Mouse (Mus musculus) liver, embryonic 16.5 days (tissue): ENCODE results near the gene Mgarp. TPM values are rescaled to one million over a fixed set of nuclear protein-coding genes. Genes with fewer than 3 reads are reported as not detected.
"Not testable (repeated sequence)": the region's sequence is repeated elsewhere in the genome, so short reads cannot be mapped to it uniquely, and the experiment has no call there.

Experiments
- ATAC-seq: fragments of 200-750 bp; cut with Nextera tagmentation; 2 replicates; pipeline ENCODE4 v1.8.0; 2017; ENCODE audit warnings: low read depth, mild to moderate bottlenecking, moderate number of reproducible peaks, moderate library complexity
- H3K27ac ChIP-seq: fragments of 300-500 bp; sonication (generic); 2 replicates; pipeline ENCODE4 v1.5.1; 2014; ENCODE audit warnings: mild to moderate bottlenecking, low read length
- H3K27me3 ChIP-seq: fragments of 300-500 bp; sonication (generic); 2 replicates; pipeline ENCODE4 v1.6.1; 2014; ENCODE audit warnings: low read depth, low read length, mixed read lengths; ENCODE audit not compliant: control insufficient read depth, insufficient read depth
- H3K36me3 ChIP-seq: fragments of 300-500 bp; sonication (generic); 2 replicates; pipeline ENCODE4 v1.6.1; 2014; ENCODE audit warnings: mild to moderate bottlenecking; ENCODE audit not compliant: control insufficient read depth, insufficient read depth
- H3K4me1 ChIP-seq: fragments of 300-500 bp; sonication (generic); 2 replicates; pipeline ENCODE4 v1.6.1; 2014; ENCODE audit warnings: low read depth, low read length, mixed read lengths; ENCODE audit not compliant: control insufficient read depth
- H3K4me2 ChIP-seq: fragments of 300-500 bp; sonication (generic); 2 replicates; pipeline ENCODE4 v1.6.1; 2014; ENCODE audit warnings: low read depth, low read length, mixed read lengths
- H3K4me3 ChIP-seq: fragments of 300-500 bp; sonication (generic); 2 replicates; pipeline ENCODE4 v1.5.1; 2014; ENCODE audit warnings: low read depth, mild to moderate bottlenecking, low read length
- H3K9ac ChIP-seq: fragments of 300-500 bp; sonication (generic); 2 replicates; pipeline ENCODE4 v1.6.1; 2014; ENCODE audit warnings: low read depth, low read length
- H3K9me3 ChIP-seq: fragments of 300-500 bp; sonication (generic); replicated peaks from 2 replicates; pipeline ENCODE4 v1.6.1; 2016; ENCODE audit warnings: low read length; ENCODE audit not compliant: control insufficient read depth
- WGBS: fragments of 180-500 bp; shearing (Covaris S2); extraction: QIAGEN DNeasy Blood & Tissue Kit; methylation state at CpG from one replicate; pipeline ENCODE4 v1.1.7; 2014; ENCODE audit not compliant: insufficient replicate concordance; 5-methylcytosine and 5-hydroxymethylcytosine counted together
- polyA plus RNA-seq: library from polyadenylated mRNA; unstranded; fragments of >200 nt; fragmentation: Nextera tagmentation; extraction: Ambion mirVana; gene quantifications from 2 replicates; pipeline ENCODE4 v1.2.1, GENCODE M21; 2015

Gene Mgarp
- polyA plus RNA-seq, result 3.0 TPM in 2 replicates

GRCm38 (mm10) chr3:51396219-51397068 is at the start of gene Mgarp:
TSS of gene Mgarp (minus strand) at chr3:51396738.
- peak; percentile 92 for ATAC-seq
- Histone ChIP-seq H3K27ac (no peak within 1 kb of the TSS), H3K4me3 (peak within 1 kb of the TSS; percentile 70), H3K9me3 (no peaks in the 10 kb centered on the region), H3K4me2 (peak within 1 kb of the TSS; percentile 76), H3K4me1 (peaks cover 13% of the 10 kb centered on the region), H3K27me3 (peaks cover 18% of the 10 kb centered on the region), H3K9ac (peak within 1 kb of the TSS; percentile 60), H3K36me3 (no peaks in the 10 kb centered on the region)
- 2% methylated on average over 41 of the region's 41 CpGs for WGBS

- Histone ChIP-seq H3K27ac (no peak overlapping the region), H3K9ac (no peak overlapping the region), H3K4me2 (no peak overlapping the region), H3K27me3 (no peaks in the 10 kb centered on the region), H3K4me3 (no peak overlapping the region), H3K36me3 (peaks cover 6% of the 10 kb centered on the region; the same call in 1 of the 2 replicates), H3K9me3 (no peaks in the 10 kb centered on the region), H3K4me1 (no peaks in the 10 kb centered on the region)
- WGBS, result 80% methylated on average over 3 of the region's 3 CpGs
- no peak for ATAC-seq
Measured at GRCm38 (mm10) chr3:51434871-51435595, 38.5 kb upstream of the Mgarp start.

DNA sequence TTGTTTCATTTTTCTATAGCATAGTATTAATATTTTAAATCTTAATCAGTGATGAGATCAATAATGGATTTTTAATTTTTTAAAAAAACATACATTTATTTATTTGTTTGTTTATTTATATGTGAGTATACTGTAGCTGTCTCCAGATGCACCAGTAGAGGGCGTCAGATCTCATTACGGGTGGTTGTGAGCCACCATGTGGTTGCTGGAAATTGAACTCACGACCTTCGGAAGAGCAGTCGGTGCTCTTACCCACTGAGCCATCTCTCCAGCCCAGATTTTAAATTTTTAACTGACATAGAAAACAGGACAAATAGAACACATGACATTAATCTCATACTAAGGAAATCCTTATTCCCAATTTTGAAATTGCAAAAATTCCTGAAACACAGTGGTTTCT is 37.8 kb upstream of the Mgarp start:
- ATAC-seq, H3K9ac ChIP-seq, H3K4me1 ChIP-seq, H3K4me2 ChIP-seq, H3K9me3 ChIP-seq, H3K36me3 ChIP-seq, H3K27ac ChIP-seq, H3K27me3 ChIP-seq, H3K4me3 ChIP-seq: not testable (repeated sequence)
- 75% methylated on average over 5 of the region's 5 CpGs for WGBS

GRCm38 (mm10) chr3:51425394-51425793 is 28.9 kb upstream of the Mgarp start:
- H3K4me1 ChIP-seq, result no peaks in the 10 kb centered on the region; the same call in 1 of the 2 replicates
- H3K4me2 ChIP-seq, result no peak overlapping the region
- no peak overlapping the region for H3K27ac ChIP-seq
- H3K36me3 ChIP-seq, result no peaks in the 10 kb centered on the region
- ATAC-seq, result no peak
- no peak overlapping the region for H3K4me3 ChIP-seq
- no peaks in the 10 kb centered on the region for H3K27me3 ChIP-seq
- no peaks in the 10 kb centered on the region for H3K9me3 ChIP-seq
- no peak overlapping the region for H3K9ac ChIP-seq

DNA sequence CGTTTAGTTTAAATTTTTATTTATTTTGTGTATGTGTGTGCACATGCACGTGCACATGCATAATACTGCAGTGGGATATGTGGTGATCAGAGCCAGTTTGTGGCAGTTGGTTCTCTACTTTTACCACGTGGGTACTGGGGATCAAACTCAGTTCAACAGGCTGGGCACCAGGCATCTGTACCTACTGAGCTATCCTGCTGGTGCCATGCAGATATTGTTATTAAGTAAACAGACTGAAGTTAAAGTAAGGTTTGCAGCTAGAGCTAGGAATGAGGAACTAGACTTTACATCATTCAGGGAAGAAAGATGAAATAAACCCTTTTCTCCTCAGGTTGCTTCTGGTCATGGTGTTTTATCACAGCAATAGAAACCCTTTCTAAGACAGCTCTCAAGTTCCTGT is 25.4 kb upstream of the Mgarp start:
- ATAC-seq, result no peak
- no peak overlapping the region for H3K27ac ChIP-seq
- H3K4me2 ChIP-seq, result no peak overlapping the region
- H3K9me3 ChIP-seq, result no peaks in the 10 kb centered on the region
- no peak overlapping the region for H3K9ac ChIP-seq
- H3K4me1 ChIP-seq, result peaks cover 8% of the 10 kb centered on the region
- no peaks in the 10 kb centered on the region for H3K27me3 ChIP-seq
- 45% methylated on average over 3 of the region's 3 CpGs for WGBS
- no peaks in the 10 kb centered on the region for H3K36me3 ChIP-seq
- H3K4me3 ChIP-seq, result no peak overlapping the region

DNA sequence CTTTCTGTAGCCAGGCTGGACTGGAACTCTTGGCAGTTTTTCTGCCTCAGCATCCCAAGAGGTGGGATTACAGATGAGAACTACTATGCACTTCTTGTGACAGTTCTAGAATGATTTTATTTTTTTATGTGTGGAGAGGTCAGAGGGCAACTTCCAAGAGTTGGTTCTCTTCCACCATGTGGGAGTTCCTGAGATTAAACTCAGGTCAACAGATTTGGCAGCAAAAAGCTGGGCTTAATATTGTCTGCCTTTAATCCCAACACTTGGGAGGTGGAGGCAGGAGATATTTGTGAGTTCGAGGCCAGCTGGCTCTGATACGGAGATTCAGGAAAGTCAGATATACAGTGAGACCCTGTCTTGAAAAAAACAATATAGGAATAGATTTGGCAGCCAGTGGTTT is 21.4 kb upstream of the Mgarp start:
- peak overlapping the region; percentile 23 for H3K4me3 ChIP-seq

GRCm38 (mm10) chr3:51417485-51417884 is 20.9 kb upstream of the Mgarp start:
- Histone ChIP-seq H3K4me1 (peaks cover 26% of the 10 kb centered on the region), H3K27me3 (no peaks in the 10 kb centered on the region), H3K9ac (no peak overlapping the region; the same call in 1 of the 2 replicates), H3K9me3 (no peaks in the 10 kb centered on the region), H3K4me2 (peak overlapping the region; percentile 82), H3K27ac (no peak overlapping the region), H3K36me3 (no peaks in the 10 kb centered on the region), H3K4me3 (peak overlapping the region; percentile 97)
- ATAC-seq, result no peak
- WGBS, result 42% methylated on average over 2 of the region's 2 CpGs

More for the DNA sequence above, 21.4 kb upstream of the Mgarp start:
- Histone ChIP-seq H3K27ac (peak overlapping the region; percentile 40; the same call in 1 of the 2 replicates), H3K27me3 (no peaks in the 10 kb centered on the region), H3K9ac (peak overlapping the region; percentile 18; the same call in 1 of the 2 replicates), H3K4me2 (peak overlapping the region; percentile 82), H3K4me1 (peaks cover 25% of the 10 kb centered on the region), H3K9me3 (no peaks in the 10 kb centered on the region), H3K36me3 (no peaks in the 10 kb centered on the region)
- 46% methylated on average over 2 of the region's 2 CpGs for WGBS
- ATAC-seq, result no peak

GRCm38 (mm10) chr3:51417135-51417458 is 20.6 kb upstream of the Mgarp start:
- no peaks in the 10 kb centered on the region for H3K9me3 ChIP-seq
- ATAC-seq, result no peak
- H3K4me3 ChIP-seq, result peak overlapping the region; percentile 97
- H3K4me1 ChIP-seq, result peaks cover 26% of the 10 kb centered on the region
- peak overlapping the region; percentile 96 for H3K27ac ChIP-seq
- H3K36me3 ChIP-seq, result no peaks in the 10 kb centered on the region
- H3K4me2 ChIP-seq, result peak overlapping the region; percentile 82
- peak overlapping the region; percentile 97 for H3K9ac ChIP-seq
- no peaks in the 10 kb centered on the region for H3K27me3 ChIP-seq
- 6% methylated on average over 8 of the region's 8 CpGs for WGBS
